Mouse (Mus musculus) cortical plate, adult 2 months (tissue): ENCODE measurements around the gene Zc3hc1.

Experiments used
- CTCF ChIP-seq: fragments of 200-500 bp; IDR thresholded peaks from 2 replicates; pipeline ENCODE4 v1.5.1; 2011; ENCODE audit warnings: mild to moderate bottlenecking, control low read depth, low read length; ENCODE audit not compliant: insufficient read depth; ENCODE audit errors: extremely low read depth
- POLR2A ChIP-seq: fragments of 200-500 bp; IDR thresholded peaks from 2 replicates; pipeline ENCODE4 v1.6.1; 2011; ENCODE audit warnings: mild to moderate bottlenecking, low read length, control low read depth; ENCODE audit not compliant: insufficient read depth; ENCODE audit errors: extremely low read depth

DNA sequence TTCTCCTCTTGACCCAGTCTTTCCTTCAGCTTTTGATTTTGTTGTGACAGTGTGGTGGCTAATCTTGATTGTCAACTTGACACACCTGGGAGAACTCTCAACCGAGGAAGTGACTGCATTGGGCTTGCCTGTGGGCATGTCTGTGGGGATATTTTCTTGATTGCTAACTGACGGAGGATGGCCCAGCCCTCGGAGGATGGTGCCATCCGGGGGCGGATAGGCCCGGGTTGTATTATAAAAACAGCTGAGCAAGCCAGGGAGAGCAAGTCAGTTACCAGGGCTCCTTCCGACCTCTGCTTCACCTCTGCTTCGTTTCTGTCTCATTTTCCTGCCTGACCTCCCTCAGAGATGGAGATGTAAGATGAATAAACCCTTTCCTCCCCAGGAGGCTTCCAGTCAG, 38.1 kb downstream of the Zc3hc1 start:
- TF ChIP-seq CTCF (no peak), POLR2A (no peak)
